Mouse (Mus musculus) CH12.LX (cell line): ENCODE measurements at regions not wholly inside any gene's neighbourhood (a gene's known extent, or its start where the extent isn't known, plus 50 kb on each side); places are given as distances from the start of the nearest gene placed in this dataset.

Experiments
- DNase-seq: peaks from one replicate; pipeline ENCODE4 v3.0.0-alpha.2; 2013; ENCODE audit errors: extremely low read depth
- H3K27ac ChIP-seq: 2 replicates; pipeline ENCODE4 v1.5.1; 2012; ENCODE audit warnings: low read depth, mild to moderate bottlenecking, control low read depth, moderate library complexity; ENCODE audit not compliant: insufficient read depth
- H3K27me3 ChIP-seq: replicated peaks from 2 replicates; pipeline ENCODE3; 2012; ENCODE audit warnings: inconsistent platforms
- H3K36me3 ChIP-seq, 2 experiments: replicated peaks in 1 of 2; 2 replicates each; pipeline versions ENCODE3 to v1.6.1; 2012; ENCODE audit warnings: inconsistent platforms in 1 of 2, low read length in 1 of 2, mild to moderate bottlenecking in 1 of 2, mixed read lengths in 1 of 2, moderate library complexity in 1 of 2; ENCODE audit not compliant: control insufficient read depth in 1 of 2, insufficient read depth in 1 of 2
- H3K4me1 ChIP-seq, 2 experiments: 2 replicates each; pipeline ENCODE4 v1.6.1; 2012; ENCODE audit warnings: inconsistent platforms in 1 of 2, moderate library complexity in 1 of 2; ENCODE audit not compliant: insufficient read depth in 2 of 2, control insufficient read depth in 1 of 2
- H3K4me2 ChIP-seq: 2 replicates; pipeline ENCODE4 v1.6.1; 2012; ENCODE audit warnings: low read depth, mild to moderate bottlenecking, control low read depth; ENCODE audit not compliant: poor library complexity, insufficient read depth, severe bottlenecking
- H3K4me3 ChIP-seq, 3 experiments: fragments of 150-350 bp in 1 of 3; sonication (generic) in 1 of 3; replicated peaks in 1 of 3; 2 replicates each; pipeline versions ENCODE3 to v1.5.1; 2011 to 2012; ENCODE audit warnings: low read depth in 2 of 3, low read length in 2 of 3, mild to moderate bottlenecking in 2 of 3, moderate library complexity in 2 of 3, control low read depth in 1 of 3, improper control_type of control experiment in 1 of 3, inconsistent platforms in 1 of 3, mixed read lengths in 1 of 3; ENCODE audit not compliant: poor library complexity in 1 of 3
- H3K79me2 ChIP-seq: replicated peaks from 2 replicates; pipeline ENCODE4 v1.6.1; 2012; ENCODE audit warnings: mild to moderate bottlenecking, moderate library complexity; ENCODE audit not compliant: control insufficient read depth, poor library complexity, insufficient read depth, severe bottlenecking; ENCODE audit errors: extremely low read depth
- H3K9ac ChIP-seq: 2 replicates; pipeline ENCODE4 v1.6.1; 2012; ENCODE audit warnings: low read depth, mild to moderate bottlenecking, control low read depth, moderate library complexity; ENCODE audit not compliant: insufficient read depth
- H3K9me3 ChIP-seq: replicated peaks from 2 replicates; pipeline ENCODE3; 2012; ENCODE audit warnings: low read length, inconsistent platforms, mixed read lengths
- CHD2 ChIP-seq: IDR thresholded peaks from 2 replicates; pipeline ENCODE4 v1.6.1; 2011; ENCODE audit warnings: low read length, improper control_type of control experiment
- CTCF ChIP-seq, 2 experiments: IDR thresholded peaks in 1 of 2; conservative IDR thresholded peaks in 1 of 2; 2 replicates each; pipeline ENCODE4 v1.5.1; 2011 to 2012; ENCODE audit warnings: low read depth in 2 of 2, low read length in 2 of 2, improper control_type of control experiment in 1 of 2, inconsistent platforms in 1 of 2, mild to moderate bottlenecking in 1 of 2, moderate library complexity in 1 of 2
- ELF1 ChIP-seq: IDR thresholded peaks from 2 replicates; pipeline ENCODE4 v1.6.1; 2014; ENCODE audit warnings: low read depth, mild to moderate bottlenecking, inconsistent platforms, low read length, improper control_type of control experiment
- EP300 ChIP-seq: IDR thresholded peaks from 2 replicates; pipeline ENCODE4 v1.6.1; 2011; ENCODE audit warnings: low read length, improper control_type of control experiment
- HCFC1 ChIP-seq: IDR thresholded peaks from 2 replicates; pipeline ENCODE4 v1.6.1; 2012; ENCODE audit warnings: low read depth, mild to moderate bottlenecking, inconsistent platforms, low read length, improper control_type of control experiment
- JUND ChIP-seq: conservative IDR thresholded peaks from 2 replicates; pipeline ENCODE4 v1.6.1; 2011; ENCODE audit warnings: low read depth, low read length, improper control_type of control experiment
- KAT2A ChIP-seq: IDR thresholded peaks from 2 replicates; pipeline ENCODE4 v1.6.1; 2012; ENCODE audit warnings: low read length, improper control_type of control experiment, inconsistent platforms; ENCODE audit not compliant: insufficient replicate concordance
- MAFK ChIP-seq: IDR thresholded peaks from 2 replicates; pipeline ENCODE4 v1.6.1; 2011; ENCODE audit warnings: low read length, improper control_type of control experiment; ENCODE audit not compliant: insufficient replicate concordance
- MAX ChIP-seq: IDR thresholded peaks from 2 replicates; pipeline ENCODE4 v1.6.1; 2011; ENCODE audit warnings: low read length, improper control_type of control experiment
- MAZ ChIP-seq: IDR thresholded peaks from 2 replicates; pipeline ENCODE4 v1.6.1; 2012; ENCODE audit warnings: low read depth, mild to moderate bottlenecking, inconsistent platforms, low read length, improper control_type of control experiment, moderate library complexity
- MEF2A ChIP-seq: IDR thresholded peaks from 2 replicates; pipeline ENCODE4 v1.6.1; 2014; ENCODE audit warnings: low read depth, mild to moderate bottlenecking, inconsistent platforms, low read length, improper control_type of control experiment, borderline replicate concordance
- MYC ChIP-seq: IDR thresholded peaks from 2 replicates; pipeline ENCODE4 v1.6.1; 2011; ENCODE audit warnings: low read depth, mild to moderate bottlenecking, improper control_type of control experiment, low read length
- NELFE ChIP-seq: IDR thresholded peaks from 2 replicates; pipeline ENCODE4 v1.6.1; 2011; ENCODE audit warnings: low read depth, low read length, improper control_type of control experiment
- NRF1 ChIP-seq: IDR thresholded peaks from 2 replicates; pipeline ENCODE4 v1.6.1; 2014; ENCODE audit warnings: low read depth, mild to moderate bottlenecking, inconsistent platforms, low read length, improper control_type of control experiment, moderate library complexity
- PAX5 ChIP-seq: IDR thresholded peaks from 2 replicates; pipeline ENCODE4 v1.6.1; 2012; ENCODE audit warnings: low read length, inconsistent platforms, mixed read lengths
- POLR2AphosphoS2 ChIP-seq: IDR thresholded peaks from 2 replicates; pipeline ENCODE4 v1.6.1; 2011; ENCODE audit warnings: low read depth, low read length, improper control_type of control experiment
- TBP ChIP-seq: conservative IDR thresholded peaks from 2 replicates; pipeline ENCODE4 v1.6.1; 2011; ENCODE audit warnings: low read depth, low read length, improper control_type of control experiment
- TCF12 ChIP-seq: IDR thresholded peaks from 2 replicates; pipeline ENCODE4 v1.6.1; 2014; ENCODE audit warnings: low read depth, mild to moderate bottlenecking, inconsistent platforms, low read length, improper control_type of control experiment
- UBTF ChIP-seq: IDR thresholded peaks from 2 replicates; pipeline ENCODE4 v1.6.1; 2012; ENCODE audit warnings: low read depth, mild to moderate bottlenecking, inconsistent platforms, low read length, improper control_type of control experiment, moderate library complexity
- ZC3H11A ChIP-seq: IDR thresholded peaks from 2 replicates; pipeline ENCODE4 v1.6.1; 2012; ENCODE audit warnings: low read depth, mild to moderate bottlenecking, inconsistent platforms, low read length, improper control_type of control experiment
- ZMIZ1 ChIP-seq: IDR thresholded peaks from 2 replicates; pipeline ENCODE4 v1.6.1; 2012; ENCODE audit warnings: low read depth, mild to moderate bottlenecking, inconsistent platforms, low read length, improper control_type of control experiment
- ZNF384 ChIP-seq: IDR thresholded peaks from 2 replicates; pipeline ENCODE4 v1.6.1; 2012; ENCODE audit warnings: low read depth, low read length, improper control_type of control experiment, inconsistent platforms
- dilution Hi-C: fragments of 300-500 bp; cut with MboI; formaldehyde crosslinking; loops from 2 replicates; pipeline ENCODE4 v1.14.3; 2020; ENCODE audit warnings: low sequenced_read_pairs; ENCODE audit not compliant: extremely low pct_unique_long_range_greater_than_20kb, extremely low pct_ligation_motif_present
- in situ Hi-C: fragments of 300-500 bp; cut with MboI; formaldehyde crosslinking; loops from 3 replicates; pipeline ENCODE4 v1.14.3; 2019; ENCODE audit warnings: low sequenced_read_pairs, low pct_ligation_motif_present, low pct_unique_long_range_greater_than_20kb, mixed read lengths

GRCm38 (mm10) chr2:48546194-48546593 lies 267.7 kb upstream of the Acvr2a start:
- Histone ChIP-seq H3K4me1 (no peaks in the 10 kb centered on the region), H3K27ac (no peak overlapping the region), H3K4me3 (no peak overlapping the region), H3K79me2 (no peaks in the 10 kb centered on the region), H3K9me3 (no peaks in the 10 kb centered on the region), H3K36me3 (no peaks in the 10 kb centered on the region), H3K9ac (no peak overlapping the region), H3K27me3 (no peaks in the 10 kb centered on the region), H3K4me2 (no peak overlapping the region)
- dilution Hi-C loops (no loop called here), in situ Hi-C loops (no loop called here)
- DNase-seq, result no peak
- TF ChIP-seq MYC (no peak), TBP (no peak), ZC3H11A (no peak), ELF1 (no peak), CTCF (conservative IDR thresholded peaks at IDR 0.05 in 1 of 2, IDR thresholded peaks at IDR 0.05 in 1 of 2; ENCODE audit: low read depth in 2 of 2, low read length in 2 of 2) (no peak), NRF1 (no peak), EP300 (no peak), TCF12 (no peak), HCFC1 (no peak), MAFK (no peak), ZNF384 (no peak), KAT2A (no peak), PAX5 (no peak), ZMIZ1 (no peak), UBTF (no peak), MAZ (no peak), MAX (no peak)

- H3K4me2 ChIP-seq, result no peak overlapping the region
- no peak overlapping the region for H3K9ac ChIP-seq
- H3K79me2 ChIP-seq, result no peaks in the 10 kb centered on the region
- no peaks in the 10 kb centered on the region for H3K9me3 ChIP-seq
- H3K27ac ChIP-seq, result no peak overlapping the region
- no peak overlapping the region for H3K4me3 ChIP-seq
- no peaks in the 10 kb centered on the region for H3K27me3 ChIP-seq
- no peaks in the 10 kb centered on the region for H3K36me3 ChIP-seq
- in situ Hi-C loops (no loop called here), dilution Hi-C loops (no loop called here)
- no peaks in the 10 kb centered on the region for H3K4me1 ChIP-seq
- TF ChIP-seq MEF2A, result no peak
- no peak for TF ChIP-seq NELFE
- no peak for TF ChIP-seq CHD2
- no peak for TF ChIP-seq POLR2AphosphoS2
- no peak for TF ChIP-seq KAT2A
- no peak for TF ChIP-seq JUND
- no peak for TF ChIP-seq ZC3H11A
- no peak for TF ChIP-seq MAX
- no peak for DNase-seq
These were observed 257.3 kb upstream of the Acvr2a start for GRCm38 (mm10) chr2:48556600-48556999.
